Mouse (Mus musculus) brain, embryonic 14.5 days (tissue): ENCODE measurements around the gene Ap2a1.

ENCODE experiments used
- CTCF ChIP-seq: fragments of 200-500 bp; IDR thresholded peaks from 2 replicates; pipeline ENCODE4 v1.5.1; 2012; ENCODE audit warnings: inconsistent platforms, mild to moderate bottlenecking, moderate library complexity, borderline replicate concordance; ENCODE audit not compliant: insufficient read depth, insufficient read length; ENCODE audit errors: extremely low read depth
- POLR2A ChIP-seq: fragments of 200-500 bp; IDR thresholded peaks from 2 replicates; pipeline ENCODE4 v1.6.1; 2012; ENCODE audit warnings: mild to moderate bottlenecking, inconsistent platforms, borderline replicate concordance; ENCODE audit not compliant: poor library complexity, insufficient read depth, insufficient read length, severe bottlenecking; ENCODE audit errors: extremely low read depth

DNA sequence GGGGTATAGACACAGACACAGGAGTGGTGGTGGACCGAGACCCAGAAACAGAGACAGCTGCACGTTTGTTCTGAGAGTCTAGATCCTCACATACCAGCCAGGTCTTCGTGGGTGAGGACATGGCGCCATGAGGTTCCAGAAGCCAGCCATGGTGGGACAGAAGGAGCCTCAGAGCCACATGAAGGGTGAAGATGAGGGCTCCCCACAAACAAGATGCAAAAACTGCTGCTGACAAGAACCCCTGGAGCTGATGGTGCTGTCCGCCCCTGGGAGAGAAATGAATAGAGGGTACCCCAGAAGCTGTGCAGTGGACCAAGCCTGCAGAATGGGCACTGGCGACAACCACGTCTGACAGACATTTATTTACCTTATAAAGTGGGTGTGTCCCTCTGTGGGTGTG lies 41.8 kb upstream of the Ap2a1 start:
- no peak for TF ChIP-seq CTCF
- no peak for TF ChIP-seq POLR2A
